Mouse (Mus musculus): ENCODE data around the gene Stpg3. TPM values are rescaled to one million over a fixed set of nuclear protein-coding genes. Genes with fewer than 3 reads are reported as not detected.
A peak's percentile ranks its signal among the peaks of the same experiment; 100 is the strongest.

Gene Stpg3
- total and polyA plus RNA-seq, 3 experiments = 0.07 TPM; not detected in 2

GRCm38 (mm10) chr2:25242101-25242506 lies 27.7 kb upstream of the Stpg3 start, which contains the start of the genes Rnf208 and Cysrt1:
Rnf208 (plus strand) TSS chr2:25242255.
Cysrt1 (minus strand) TSS chr2:25242452.
- Histone ChIP-seq H3K4me1 (ENCODE audit: control insufficient read depth in 1 of 2, insufficient read depth in 2 of 2, low read length in 2 of 2) (peaks cover 0 to 12% of the 10 kb centered on the region in 2 experiments; a peak in 3 of 4 replicates), H3K27ac (ENCODE audit: control insufficient read depth, low read depth, low read length) (peak within 1 kb of the TSS; percentile 56), H3K9ac (ENCODE audit: control insufficient read depth, low read depth, low read length, poor library complexity, severe bottlenecking) (peak within 1 kb of the TSS; percentile 79), H3K9me3 (replicated peaks; ENCODE audit: insufficient read depth, low read length) (no peaks in the 10 kb centered on the region), H3K79me2 (ENCODE audit: control insufficient read depth, insufficient read depth, low read length, poor library complexity) (no peaks in the 10 kb centered on the region; the same call in 1 of the 2 replicates), H3K27me3 (ENCODE audit: control insufficient read depth in 1 of 2, insufficient read depth in 2 of 2, low read length in 2 of 2) (no peaks in the 10 kb centered on the region), H3K4me3 (ENCODE audit: control insufficient read depth in 1 of 2, insufficient read depth in 1 of 2, low read depth in 2 of 2, low read length in 2 of 2) (peak within 1 kb of the TSS; percentile 57 to 69), H3K36me3 (ENCODE audit: control insufficient read depth in 1 of 2, insufficient read depth in 2 of 2, low read length in 2 of 2) (no peaks in the 10 kb centered on the region)
- no peak for DNase-seq (ENCODE audit: low read depth, low spot score)
- TF ChIP-seq USF2 (IDR thresholded peaks at IDR 0.05; ENCODE audit: borderline replicate concordance in 1 of 2, insufficient read depth in 1 of 2, low read depth in 1 of 2, low read length in 2 of 2) = no peak
- no peak for TF ChIP-seq CTCF (IDR thresholded peaks at IDR 0.05 in 2 of 3, conservative IDR thresholded peaks at IDR 0.05 in 1 of 3; ENCODE audit: control insufficient read depth in 1 of 3, insufficient read depth in 1 of 3, low read depth in 2 of 3, low read length in 3 of 3, poor library complexity in 1 of 3, severe bottlenecking in 1 of 3)
- no peak for TF ChIP-seq MAFK (IDR thresholded peaks at IDR 0.05; ENCODE audit: borderline replicate concordance, low read depth, low read length)
- no peak for TF ChIP-seq RAD21 (IDR thresholded peaks at IDR 0.05; ENCODE audit: low read depth, low read length)
- TF ChIP-seq POLR2AphosphoS5 (IDR thresholded peaks at IDR 0.05; ENCODE audit: borderline replicate concordance, low read depth, low read length) = no peak
- TF ChIP-seq MYB (IDR thresholded peaks at IDR 0.05; ENCODE audit: low read depth, low read length) = no peak
- no peak for TF ChIP-seq E2F4 (IDR thresholded peaks at IDR 0.05; ENCODE audit: borderline replicate concordance, low read depth, low read length)
- no peak for TF ChIP-seq KAT2A (conservative IDR thresholded peaks at IDR 0.05; ENCODE audit: low read depth, low read length)
- TF ChIP-seq ZMIZ1 (IDR thresholded peaks at IDR 0.05; ENCODE audit: low read depth, low read length) = no peak
- no peak for TF ChIP-seq SMC3 (IDR thresholded peaks at IDR 0.05; ENCODE audit: low read depth, low read length)
- no peak for TF ChIP-seq MYC (IDR thresholded peaks at IDR 0.05; ENCODE audit: low read depth, low read length)
- no peak for TF ChIP-seq POLR2A (IDR thresholded peaks at IDR 0.05; ENCODE audit: control insufficient read depth in 1 of 2, insufficient read depth in 1 of 2, low read depth in 1 of 2, low read length in 2 of 2, poor library complexity in 1 of 2)
- no peak for TF ChIP-seq RCOR1 (IDR thresholded peaks at IDR 0.05; ENCODE audit: low read depth, low read length)
- TF ChIP-seq GATA1 (IDR thresholded peaks at IDR 0.05; ENCODE audit: low read depth, low read length) = no peak
- TF ChIP-seq CHD1 (IDR thresholded peaks at IDR 0.05; ENCODE audit: low read depth, low read length) = no peak
- no peak for TF ChIP-seq MAZ (IDR thresholded peaks at IDR 0.05; ENCODE audit: low read depth, low read length)
- TF ChIP-seq HCFC1 (IDR thresholded peaks at IDR 0.05; ENCODE audit: low read depth, low read length) = no peak
- TF ChIP-seq TBP (IDR thresholded peaks at IDR 0.05; ENCODE audit: low read depth, low read length) = no peak
- no peak for TF ChIP-seq NELFE (IDR thresholded peaks at IDR 0.05; ENCODE audit: low read depth, low read length)
- TF ChIP-seq UBTF (IDR thresholded peaks at IDR 0.05; ENCODE audit: borderline replicate concordance, insufficient read depth, low read depth, low read length) = no peak

GRCm38 (mm10) chr2:25241438-25241775 lies 27.0 kb upstream of the Stpg3 start:
- TF ChIP-seq MAZ (IDR thresholded peaks at IDR 0.05; ENCODE audit: low read depth, low read length) = no peak
- TF ChIP-seq ZNF384 (IDR thresholded peaks at IDR 0.05; ENCODE audit: low read depth, low read length) = no peak
- TF ChIP-seq MYC (IDR thresholded peaks at IDR 0.05; ENCODE audit: low read depth, low read length) = peak; percentile 57; the same call in 1 of the 2 replicates
- 0 out of 2 replicates have a peak, but pooled peaks have one; percentile 32 for TF ChIP-seq SIN3A (IDR thresholded peaks at IDR 0.05; ENCODE audit: low read length)
- no peak for TF ChIP-seq CHD2 (IDR thresholded peaks at IDR 0.05; ENCODE audit: low read length)
- peak; percentile 76 for TF ChIP-seq MAX (IDR thresholded peaks at IDR 0.05; ENCODE audit: low read length)
- peak; percentile 57; the same call in 1 of the 2 replicates for TF ChIP-seq MXI1 (IDR thresholded peaks at IDR 0.05; ENCODE audit: low read depth, low read length)
- TF ChIP-seq BHLHE40 (IDR thresholded peaks at IDR 0.05; ENCODE audit: borderline replicate concordance, low read depth, low read length) = peak; percentile 61; the same call in 1 of the 2 replicates
- TF ChIP-seq USF1 (IDR thresholded peaks at IDR 0.05; ENCODE audit: low read depth, low read length) = 0 out of 2 replicates have a peak, but pooled peaks have one; percentile 10
- H3K27ac ChIP-seq (ENCODE audit: control insufficient read depth, low read depth, low read length) = peak overlapping the region; percentile 56
- H3K79me2 ChIP-seq (ENCODE audit: control insufficient read depth, insufficient read depth, low read length, poor library complexity) = no peaks in the 10 kb centered on the region; the same call in 1 of the 2 replicates
- H3K36me3 ChIP-seq (ENCODE audit: control insufficient read depth in 1 of 2, insufficient read depth in 2 of 2, low read length in 2 of 2) = no peaks in the 10 kb centered on the region
- H3K4me1 ChIP-seq (ENCODE audit: control insufficient read depth in 1 of 2, insufficient read depth in 2 of 2, low read length in 2 of 2) = peaks cover 0 to 17% of the 10 kb centered on the region in 2 experiments; a peak in 3 of 4 replicates
- no peaks in the 10 kb centered on the region for H3K9me3 ChIP-seq (replicated peaks; ENCODE audit: insufficient read depth, low read length)
- peak overlapping the region; percentile 79 for H3K9ac ChIP-seq (ENCODE audit: control insufficient read depth, low read depth, low read length, poor library complexity, severe bottlenecking)
- no peak for DNase-seq (ENCODE audit: low read depth, low spot score)
- H3K27me3 ChIP-seq (ENCODE audit: control insufficient read depth in 1 of 2, insufficient read depth in 2 of 2, low read length in 2 of 2) = no peaks in the 10 kb centered on the region
- H3K4me3 ChIP-seq (ENCODE audit: control insufficient read depth in 1 of 2, insufficient read depth in 1 of 2, low read depth in 2 of 2, low read length in 2 of 2) = peak overlapping the region; percentile 57 to 64
